Mouse (Mus musculus) spleen, postnatal 10 days (tissue): Measurements from ENCODE around the gene Slc4a2.

Experiments used
- DNase-seq, 2 experiments: peaks; one replicate each; pipeline ENCODE4 v3.0.0; 2021 to 2022; ENCODE audit warnings: low spot score in 2 of 2

Slc4a2 gene

GRCm38 (mm10) chr5:24426556-24427284 lies 3.1 kb downstream of the Slc4a2 start:
- no peak for DNase-seq

- no peak for DNase-seq
Measured at GRCm38 (mm10) chr5:24427285-24427633, 3.6 kb downstream of the Slc4a2 start.

DNA sequence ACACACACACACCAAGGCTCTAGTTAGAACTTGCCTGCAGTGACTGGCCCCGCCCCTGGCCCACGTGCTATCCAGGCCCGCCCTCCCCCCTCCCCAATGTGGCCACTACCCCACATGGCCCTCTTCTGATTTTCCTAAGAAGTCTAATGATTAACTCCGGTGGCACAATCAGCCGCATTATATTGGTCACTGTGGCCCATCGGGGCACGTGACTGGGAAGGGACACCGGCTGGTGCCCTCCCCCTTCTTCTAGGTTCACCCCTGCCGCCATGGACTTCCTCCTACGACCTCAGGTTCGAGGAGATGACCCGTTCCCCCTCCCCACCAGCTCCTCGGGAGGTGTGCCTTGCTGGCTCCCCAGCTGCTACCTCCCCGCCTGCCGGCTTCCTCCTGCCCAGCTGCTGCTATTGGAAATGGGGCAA lies 4.4 kb downstream of the Slc4a2 start:
- DNase-seq: no peak

DNA sequence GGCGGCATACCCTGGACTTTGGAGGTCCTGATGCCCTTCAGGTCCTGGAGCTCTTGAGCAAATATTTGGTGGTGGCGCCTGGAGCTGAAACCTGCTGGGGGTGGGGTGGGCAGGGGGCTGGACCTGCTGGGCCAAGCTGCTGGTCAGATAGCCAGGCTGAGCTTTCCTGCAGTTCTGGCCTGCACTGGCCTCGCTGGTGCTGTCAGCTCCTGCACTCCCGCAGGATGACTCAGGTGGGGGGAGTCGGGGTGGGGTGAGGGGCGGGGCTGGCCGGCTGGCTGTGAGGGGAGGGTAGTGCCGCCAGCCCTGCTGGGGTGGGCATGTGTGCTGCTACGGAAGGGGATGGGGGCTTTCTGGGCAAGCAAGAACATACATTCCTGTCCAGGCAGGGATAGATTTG lies 5.0 kb downstream of the Slc4a2 start:
- DNase-seq: no peak

GRCm38 (mm10) chr5:24433993-24434392 lies 10.4 kb downstream of the Slc4a2 start:
- DNase-seq: no peak

DNA sequence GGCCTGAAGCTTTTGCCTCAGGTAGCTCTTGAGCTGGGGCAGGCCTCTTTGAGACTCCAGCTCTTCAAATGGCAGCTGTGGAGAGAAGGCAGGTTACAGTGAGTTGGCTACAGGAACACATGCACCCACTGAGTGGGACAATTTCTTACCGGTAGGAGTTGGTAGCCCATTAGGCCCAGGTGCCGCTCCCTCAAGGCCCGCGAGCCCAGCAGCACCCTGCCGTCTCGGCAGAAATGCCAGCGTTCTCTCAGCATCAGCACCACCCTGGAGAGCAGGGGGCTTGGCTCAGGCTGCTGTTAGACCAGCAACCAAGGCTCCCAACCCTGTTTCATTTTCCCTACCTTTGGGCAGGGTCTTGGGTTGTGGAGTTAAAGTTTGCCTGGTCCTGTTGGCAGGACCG lies 17.6 kb downstream of the Slc4a2 start:
- no peak for DNase-seq

- no peak for DNase-seq
Measured at GRCm38 (mm10) chr5:24442029-24442428, 18.4 kb downstream of the Slc4a2 start.

DNA sequence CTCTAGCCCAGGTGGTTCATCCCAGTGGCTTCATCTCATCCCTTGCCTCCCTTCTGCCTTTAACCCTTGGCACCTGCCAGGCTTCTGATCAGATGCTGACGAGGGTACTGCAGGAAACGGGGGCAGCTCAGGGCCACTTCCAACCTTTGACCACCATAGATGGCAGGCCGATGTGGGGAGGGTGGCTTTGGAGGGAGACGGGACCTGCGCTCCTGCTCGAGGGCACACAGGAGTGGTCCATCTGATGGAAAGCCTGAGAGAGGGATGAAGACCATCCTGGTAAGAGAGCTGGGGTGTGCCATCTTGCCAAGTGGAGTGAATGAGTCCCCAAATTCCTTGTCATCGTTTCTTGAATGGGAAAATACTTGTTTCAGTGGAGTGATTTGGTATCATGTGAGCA lies 19.6 kb downstream of the Slc4a2 start:
- no peak for DNase-seq

GRCm38 (mm10) chr5:24443927-24444326 lies 20.3 kb downstream of the Slc4a2 start:
- no peak for DNase-seq

GRCm38 (mm10) chr5:24444746-24445427 lies 21.2 kb downstream of the Slc4a2 start, which contains the start of gene Fastk:
Gene Fastk, minus strand, starts transcription at chr5:24445287.
- DNase-seq: peak; percentile 89 to 97

- peak; percentile 23 to 36 for DNase-seq
Measured at GRCm38 (mm10) chr5:24445428-24446080, 21.9 kb downstream of the Slc4a2 start.

DNA sequence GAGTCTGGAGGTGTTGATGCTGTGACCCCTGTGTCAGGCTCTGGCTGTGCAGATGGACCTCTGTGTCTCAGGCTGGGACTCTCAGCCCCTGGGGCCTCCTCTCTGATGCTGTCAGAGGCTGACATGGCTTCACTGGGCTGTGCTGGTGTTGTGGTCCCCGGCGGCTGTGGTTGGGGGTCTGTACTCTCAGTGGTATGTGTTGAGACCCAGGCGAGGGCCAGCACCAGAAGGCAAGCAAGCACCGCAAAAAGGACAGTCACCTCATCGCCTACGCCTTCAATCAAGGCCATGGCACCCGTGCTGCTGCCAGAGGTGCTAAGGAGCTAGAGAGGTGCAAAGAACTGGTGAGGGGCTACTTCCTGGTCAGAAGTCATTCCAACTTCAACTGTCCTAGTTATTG lies 23.0 kb downstream of the Slc4a2 start:
- no peak for DNase-seq

GRCm38 (mm10) chr5:24447624-24448298 lies 24.1 kb downstream of the Slc4a2 start, which contains the start of gene Tmub1:
Gene Tmub1, minus strand, starts transcription at chr5:24447854.
- DNase-seq: peak; percentile 74 to 85

DNA sequence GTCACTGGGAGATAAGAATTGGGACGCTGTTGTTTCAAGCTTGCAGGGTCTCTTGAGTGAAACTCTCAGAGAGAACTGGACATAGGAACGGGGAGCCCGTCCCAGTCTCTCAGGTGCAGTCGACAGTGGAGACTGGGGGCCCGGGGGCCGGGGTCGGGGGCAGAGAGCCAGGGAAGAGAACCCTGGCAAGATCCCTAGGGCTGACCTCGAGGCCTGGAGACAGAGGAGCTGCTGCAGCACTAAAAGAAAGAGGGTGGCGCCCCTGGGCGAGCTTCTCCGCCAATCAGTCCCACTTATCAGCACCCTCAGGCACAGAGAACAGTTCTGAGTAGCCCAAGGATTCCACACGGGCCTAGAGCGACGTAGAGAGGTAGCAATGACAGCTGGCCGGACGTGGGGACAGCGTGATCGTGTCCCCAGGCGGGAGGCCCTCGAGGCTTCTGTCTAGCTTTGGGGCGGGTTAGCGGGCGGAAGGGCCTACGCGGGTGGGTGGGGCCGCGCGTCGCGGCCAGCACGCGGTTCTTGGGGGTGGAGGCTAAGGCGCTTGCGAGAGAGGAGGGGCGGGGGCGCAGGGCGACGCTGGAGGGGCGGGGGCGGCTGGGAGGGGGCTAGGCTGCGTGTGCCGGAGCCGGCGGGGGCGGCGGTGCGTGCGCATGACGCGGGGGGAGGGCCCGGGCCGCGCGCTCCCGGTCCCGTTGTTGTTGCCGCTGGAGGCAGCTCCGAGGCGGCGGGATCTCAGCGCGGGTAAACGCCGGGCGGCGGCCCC lies 27.8 kb downstream of the Slc4a2 start:
- peak; percentile 79 to 85 for DNase-seq

DNA sequence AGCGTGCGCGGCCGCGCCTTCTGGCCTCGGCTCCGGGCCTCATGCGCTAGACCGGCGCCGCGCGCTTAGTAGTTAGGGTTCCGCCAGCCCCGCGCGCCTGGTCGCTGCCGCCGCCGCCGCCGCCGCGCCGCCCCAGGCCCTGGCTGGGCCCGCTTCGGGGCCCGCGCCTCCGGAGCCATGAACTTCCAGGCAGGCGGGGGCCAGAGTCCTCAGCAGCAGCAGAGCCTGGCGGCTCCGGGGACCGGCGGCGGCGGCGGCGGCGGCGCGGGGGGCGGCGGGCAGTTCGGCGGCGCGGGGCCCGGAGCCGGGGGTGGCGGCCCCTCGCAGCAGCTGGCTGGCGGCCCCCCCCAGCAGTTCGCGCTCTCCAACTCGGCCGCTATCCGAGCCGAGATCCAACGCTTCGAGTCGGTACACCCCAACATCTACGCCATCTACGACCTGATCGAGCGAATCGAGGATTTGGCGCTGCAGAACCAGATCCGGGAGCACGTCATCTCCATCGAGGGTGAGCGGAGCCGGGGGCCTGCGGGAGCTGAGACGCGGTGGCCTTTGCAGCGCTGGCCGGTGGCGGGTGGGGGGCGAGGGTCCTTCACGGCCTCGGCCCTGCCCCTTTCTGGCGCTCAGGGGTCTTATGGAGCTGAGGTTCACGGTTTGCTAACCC lies 28.5 kb downstream of the Slc4a2 start, which contains the start of gene Agap3:
Agap3 (plus strand) TSS at position 148 of the 661 bp plus-strand sequence.
- peak; percentile 49 to 59 for DNase-seq

- DNase-seq: peak; percentile 44 to 55
Measured at GRCm38 (mm10) chr5:24452691-24453233, 29.1 kb downstream of the Slc4a2 start.

DNA sequence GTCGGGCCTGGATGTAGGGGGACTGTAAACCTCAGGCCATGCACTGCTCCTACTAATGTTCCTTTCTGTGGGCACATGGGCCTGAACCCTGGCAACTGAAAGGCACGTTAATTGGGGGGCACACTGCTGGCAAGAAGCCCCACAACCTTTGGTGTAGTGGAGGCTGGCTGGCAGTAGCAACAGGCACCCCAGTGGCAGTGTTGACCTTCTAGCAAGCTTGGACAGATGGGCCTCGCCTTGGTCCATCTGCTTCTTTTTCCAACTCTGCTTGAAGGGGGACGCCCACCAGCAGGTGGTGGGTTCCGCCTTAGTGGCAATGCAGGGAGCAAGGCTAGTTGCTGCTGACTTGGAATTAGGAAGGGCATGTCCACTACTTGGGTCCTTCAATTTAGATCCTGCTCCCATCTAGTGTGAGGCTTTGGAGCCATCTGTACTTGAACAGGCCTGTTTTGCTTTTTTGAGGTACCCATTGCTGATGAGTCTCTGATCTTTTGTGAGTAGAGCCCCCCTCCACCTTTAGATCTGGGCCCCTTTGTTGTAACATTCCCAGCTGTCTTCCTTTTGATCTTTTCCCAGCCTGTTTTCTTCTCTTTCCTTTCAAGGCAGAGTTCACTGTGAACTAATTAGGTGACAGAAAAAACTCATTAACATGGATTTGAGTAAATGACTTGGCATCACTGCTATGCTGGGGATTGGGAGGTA lies 29.8 kb downstream of the Slc4a2 start:
- no peak for DNase-seq

GRCm38 (mm10) chr5:24453985-24454303 lies 30.3 kb downstream of the Slc4a2 start:
- DNase-seq: no peak

- DNase-seq: no peak
Measured at GRCm38 (mm10) chr5:24455076-24455475, 31.4 kb downstream of the Slc4a2 start.

GRCm38 (mm10) chr5:24455613-24456012 lies 32.0 kb downstream of the Slc4a2 start:
- DNase-seq: no peak
